Mouse (Mus musculus): ENCODE results near the gene Wwox. TPM values are rescaled to one million over a fixed set of nuclear protein-coding genes. Genes with fewer than 3 reads are reported as not detected.
A peak's percentile ranks its signal among the peaks of the same experiment; 100 is the strongest.

Wwox gene
- total RNA-seq, 4 experiments from 2014 or later, result 4.4 to 6.0 (median 5.5) TPM

GRCm38 (mm10) chr8:114958437-114959107 lies 519.1 kb downstream of the Wwox start:
- peak; percentile 48 to 62 for DNase-seq (ENCODE audit: low spot score in 2 of 2)

GRCm38 (mm10) chr8:114959406-114959805 lies 520.0 kb downstream of the Wwox start:
- no peak for DNase-seq (ENCODE audit: low spot score in 2 of 2)

- DNase-seq (ENCODE audit: low spot score in 2 of 2), result no peak
These were observed 523.0 kb downstream of the Wwox start for GRCm38 (mm10) chr8:114962494-114962893.

- peak in 1 of 2 experiments; percentile 56 for DNase-seq (ENCODE audit: low spot score in 2 of 2)
These were observed 523.8 kb downstream of the Wwox start for GRCm38 (mm10) chr8:114963282-114963681.

- DNase-seq (ENCODE audit: low spot score in 2 of 2), result peak in 1 of 2 experiments; percentile 40
These were observed 524.8 kb downstream of the Wwox start for GRCm38 (mm10) chr8:114964206-114964605.

GRCm38 (mm10) chr8:114968842-114969241 lies 529.4 kb downstream of the Wwox start:
- DNase-seq (ENCODE audit: low spot score in 2 of 2), result no peak

GRCm38 (mm10) chr8:114971378-114971777 lies 531.9 kb downstream of the Wwox start:
- DNase-seq (ENCODE audit: low spot score in 2 of 2), result peak; percentile 66 to 73

GRCm38 (mm10) chr8:114973002-114973461 lies 533.6 kb downstream of the Wwox start:
- no peak for DNase-seq (ENCODE audit: low spot score in 2 of 2)

GRCm38 (mm10) chr8:114974336-114974950 lies 535.0 kb downstream of the Wwox start:
- no peak for DNase-seq (ENCODE audit: low spot score in 2 of 2)

GRCm38 (mm10) chr8:114977746-114978145 lies 538.3 kb downstream of the Wwox start:
- peak; percentile 61 to 84 for DNase-seq (ENCODE audit: low spot score in 2 of 2)

- peak; percentile 33 to 63 for DNase-seq (ENCODE audit: low spot score in 2 of 2)
These were observed 538.9 kb downstream of the Wwox start for GRCm38 (mm10) chr8:114978206-114978960.

- no peak for DNase-seq (ENCODE audit: low spot score in 2 of 2)
These were observed 540.2 kb downstream of the Wwox start for GRCm38 (mm10) chr8:114979671-114980070.

GRCm38 (mm10) chr8:114982762-114983161 lies 543.3 kb downstream of the Wwox start:
- DNase-seq (ENCODE audit: low spot score in 2 of 2), result no peak

- DNase-seq (ENCODE audit: low spot score in 2 of 2), result no peak
These were observed 545.0 kb downstream of the Wwox start for GRCm38 (mm10) chr8:114984500-114984899.

- no peak for DNase-seq (ENCODE audit: low spot score in 2 of 2)
These were observed 546.5 kb downstream of the Wwox start for GRCm38 (mm10) chr8:114985996-114986395.

GRCm38 (mm10) chr8:114986971-114987370 lies 547.5 kb downstream of the Wwox start:
- DNase-seq (ENCODE audit: low spot score in 2 of 2), result no peak

- no peak for DNase-seq (ENCODE audit: low spot score in 2 of 2)
These were observed 551.6 kb downstream of the Wwox start for GRCm38 (mm10) chr8:114990865-114991613.

- DNase-seq (ENCODE audit: low spot score in 2 of 2), result no peak
These were observed 561.3 kb downstream of the Wwox start for GRCm38 (mm10) chr8:115000736-115001135.

- no peak for DNase-seq (ENCODE audit: low spot score in 2 of 2)
These were observed 565.6 kb downstream of the Wwox start for GRCm38 (mm10) chr8:115005021-115005420.

GRCm38 (mm10) chr8:115006561-115006960 lies 567.1 kb downstream of the Wwox start:
- DNase-seq (ENCODE audit: low spot score in 2 of 2), result no peak

GRCm38 (mm10) chr8:115007280-115007679 lies 567.8 kb downstream of the Wwox start:
- DNase-seq (ENCODE audit: low spot score in 2 of 2), result no peak
